Mouse (Mus musculus) hematopoietic stem cell, adult 5-6 weeks (primary cell): Measurements from ENCODE around the gene Gata2. TPM values are rescaled to one million over a fixed set of nuclear protein-coding genes. Genes with fewer than 3 reads are reported as not detected.
A peak's percentile ranks its signal among the peaks of the same experiment; 100 is the strongest.

Source experiments
- ATAC-seq, 2 experiments: fragments of 125-278 bp in 1 of 2; replicated peaks in 1 of 2; 2 replicates each; pipeline ENCODE4 v1.8.0; 2016 to 2017; ENCODE audit warnings: inconsistent platforms in 2 of 2, mild to moderate bottlenecking in 2 of 2, moderate number of reproducible peaks in 2 of 2, low read depth in 1 of 2, moderate TSS enrichment in 1 of 2; ENCODE audit not compliant: low FRiP score in 2 of 2, poor library complexity in 2 of 2, severe bottlenecking in 2 of 2, insufficient read depth in 1 of 2, low TSS enrichment in 1 of 2
- total RNA-seq: library from RNA; stranded (forward); fragments of 172-1452, 232-1000 nt; gene quantifications from 2 replicates; pipeline ENCODE4 v1.2.3, GENCODE M21; 2017

The Gata2 gene
- total RNA-seq, 1 experiment from 2014 or later: 28.9 TPM

DNA sequence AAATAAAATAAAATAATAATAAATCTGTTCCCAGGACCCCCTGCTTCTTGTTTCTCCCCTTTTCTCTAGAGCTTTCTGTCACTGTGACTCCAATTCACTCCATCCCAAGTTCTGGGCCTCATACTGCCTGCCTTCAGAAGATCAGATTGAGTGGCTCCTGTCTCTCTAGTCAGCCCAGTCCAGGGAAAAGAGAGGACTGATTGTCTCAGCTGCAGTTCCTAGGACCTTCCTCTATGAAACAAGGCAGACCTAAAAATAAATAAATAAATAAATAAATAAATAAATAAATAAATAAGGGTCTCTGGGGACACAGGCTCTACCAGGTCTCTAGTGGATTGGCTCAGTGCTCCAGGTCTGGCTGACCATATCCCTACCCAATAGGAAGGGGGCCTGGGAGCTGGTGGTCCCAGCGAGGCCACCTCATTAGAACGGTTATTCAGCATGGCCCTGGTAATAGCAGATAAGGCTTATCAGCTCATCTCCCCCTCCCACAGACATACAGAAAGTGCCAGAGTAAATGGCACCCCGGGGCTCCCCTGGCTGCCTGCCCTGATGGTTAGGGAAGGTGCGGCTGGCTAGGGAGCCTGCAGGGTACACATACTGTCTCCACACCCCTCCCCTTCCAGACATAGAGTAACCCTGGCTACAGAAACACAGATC lies 2.1 kb upstream of the Gata2 start:
- ATAC-seq: no peak

DNA sequence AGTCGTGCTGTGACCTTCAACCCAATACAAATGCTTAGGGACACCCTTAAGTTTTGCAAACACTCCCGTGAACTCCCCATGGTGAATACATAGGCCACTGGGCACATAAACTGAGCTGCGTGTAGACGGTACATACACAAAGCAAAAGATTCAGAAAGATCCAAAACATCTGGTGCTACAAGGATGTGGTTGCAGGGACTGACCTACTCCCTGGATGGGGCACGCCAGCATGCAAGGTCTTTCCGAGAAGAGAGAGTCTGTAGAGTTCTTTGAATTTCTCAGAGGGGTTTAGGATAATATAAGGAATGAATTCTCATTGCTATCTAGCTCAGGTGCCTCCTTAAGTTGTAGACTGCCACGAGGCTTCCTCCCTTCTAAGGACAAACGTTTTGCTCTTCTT lies 935 bp upstream of the Gata2 start:
- no peak for ATAC-seq

DNA sequence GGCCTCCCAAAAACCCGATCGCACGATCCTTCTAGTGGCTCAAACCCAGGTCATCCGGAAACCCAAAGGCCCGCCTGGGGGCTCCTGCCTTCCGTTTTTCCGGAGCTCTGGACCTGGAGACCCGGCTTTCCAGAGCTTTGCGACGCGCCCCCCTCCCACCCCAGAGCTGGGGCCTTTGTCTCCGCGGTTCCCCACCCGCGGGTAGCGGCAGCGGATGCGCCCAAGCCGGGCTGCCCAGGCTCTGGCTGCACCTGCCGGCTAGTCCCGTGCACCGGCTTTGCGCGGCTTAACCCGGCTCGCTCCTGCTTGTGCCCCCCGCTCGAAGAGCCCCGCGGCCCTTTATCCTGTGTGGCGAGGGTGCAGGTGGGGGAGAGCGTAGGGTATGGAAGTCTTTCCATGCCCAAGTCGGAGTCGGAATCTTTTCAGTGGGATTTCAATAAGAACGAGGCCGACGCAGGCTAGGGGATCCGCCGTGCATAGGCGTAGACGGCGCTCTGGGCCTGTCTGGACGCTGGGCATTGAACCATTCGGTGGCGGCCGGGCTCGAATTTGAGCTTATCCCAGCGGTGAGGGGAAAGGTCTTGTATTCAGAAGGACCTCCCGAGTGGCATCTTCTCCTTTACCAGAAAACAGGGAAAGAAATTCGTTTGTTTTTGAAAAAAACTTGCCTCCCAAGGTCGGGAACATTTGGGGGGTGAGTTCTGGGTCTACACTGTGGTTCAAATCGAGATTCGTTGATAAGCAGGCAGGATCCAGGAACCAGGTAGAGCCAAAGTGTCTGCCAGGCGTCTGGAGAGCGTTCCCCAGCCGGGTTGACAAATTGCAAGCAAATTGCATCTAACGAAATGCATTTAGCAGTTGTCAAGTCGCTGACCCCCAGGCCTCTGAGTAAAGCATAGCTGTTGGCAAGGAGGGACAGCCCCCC lies 624 bp downstream of the Gata2 start:
- ATAC-seq: no peak

DNA sequence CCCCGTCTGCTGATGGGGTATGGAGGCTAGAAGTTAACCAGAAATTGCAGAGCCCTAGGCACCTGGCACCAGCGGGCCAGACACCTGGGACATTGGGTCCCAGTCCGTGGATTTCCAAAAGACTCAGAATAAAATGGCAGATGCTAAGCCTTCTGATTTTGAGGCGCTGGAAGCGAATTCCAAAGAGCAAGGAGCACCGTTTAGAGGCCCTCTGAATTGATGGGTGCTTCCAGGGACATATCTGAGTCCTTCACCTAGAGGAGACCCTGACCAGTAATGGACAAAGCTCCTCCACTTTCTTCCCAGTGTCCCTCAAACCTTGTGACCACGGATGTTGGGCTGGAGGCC lies 1.3 kb downstream of the Gata2 start:
- no peak for ATAC-seq

DNA sequence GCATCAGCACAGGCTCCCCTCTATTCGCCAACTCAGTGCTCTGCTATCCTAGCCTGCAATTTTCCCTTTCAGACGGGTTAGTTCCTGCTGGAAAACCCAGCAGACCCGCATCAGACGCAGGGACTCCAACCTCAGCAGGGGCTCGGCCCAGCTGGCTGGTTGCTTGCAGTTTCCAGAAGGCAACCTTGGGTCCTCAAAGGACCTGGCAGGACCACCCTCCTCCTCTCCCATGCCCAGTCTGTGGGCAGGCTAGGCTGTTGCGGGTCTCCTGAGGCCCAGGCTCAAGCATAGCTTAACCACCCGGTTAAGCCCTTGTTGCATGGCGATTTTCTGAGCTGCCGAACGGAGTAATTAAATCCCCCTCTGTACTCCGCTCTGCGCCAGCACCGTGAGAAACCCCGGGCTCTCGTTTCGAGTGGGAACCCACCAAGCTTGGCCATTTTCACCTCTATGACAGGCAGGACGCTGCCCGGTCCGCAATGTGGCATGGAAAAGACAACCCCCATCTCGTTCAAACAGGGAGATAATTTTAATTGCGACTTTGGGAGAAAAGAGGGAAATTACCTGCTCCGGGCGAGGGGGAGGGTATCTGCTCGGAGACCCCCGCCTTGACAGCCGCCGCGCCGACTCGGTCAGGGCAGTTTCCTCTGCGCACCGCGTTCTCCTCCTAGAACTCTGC lies 2.5 kb downstream of the Gata2 start:
- no peak for ATAC-seq

DNA sequence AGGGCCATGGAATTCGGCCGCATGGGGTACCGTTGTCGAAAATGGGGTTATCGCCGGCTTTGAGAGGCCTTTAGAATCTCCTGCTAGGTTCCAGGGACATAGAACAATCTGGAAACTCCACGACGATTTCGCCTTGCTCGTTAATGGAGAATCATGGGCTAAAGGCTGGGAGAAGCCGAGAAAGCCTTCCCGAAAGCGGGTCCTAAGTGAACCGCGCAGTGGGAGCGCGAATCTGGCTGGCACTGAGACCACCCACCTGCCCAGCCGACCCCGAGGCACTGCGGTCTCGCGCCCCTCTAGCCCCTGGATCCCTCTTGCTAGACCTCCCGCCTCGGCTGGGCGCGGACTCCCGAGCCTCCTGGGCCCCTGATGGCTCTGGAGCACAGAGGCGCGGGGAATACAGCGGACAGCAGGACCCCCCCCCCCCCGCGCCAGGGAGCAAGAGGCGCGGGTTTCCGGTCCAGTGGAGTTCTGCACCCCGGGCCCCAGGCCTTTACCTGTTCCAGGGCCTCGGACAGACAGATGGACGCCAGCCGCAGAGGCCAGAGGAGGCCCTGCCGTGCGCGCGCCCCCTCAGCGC lies 3.1 kb downstream of the Gata2 start:
- no peak for ATAC-seq

DNA sequence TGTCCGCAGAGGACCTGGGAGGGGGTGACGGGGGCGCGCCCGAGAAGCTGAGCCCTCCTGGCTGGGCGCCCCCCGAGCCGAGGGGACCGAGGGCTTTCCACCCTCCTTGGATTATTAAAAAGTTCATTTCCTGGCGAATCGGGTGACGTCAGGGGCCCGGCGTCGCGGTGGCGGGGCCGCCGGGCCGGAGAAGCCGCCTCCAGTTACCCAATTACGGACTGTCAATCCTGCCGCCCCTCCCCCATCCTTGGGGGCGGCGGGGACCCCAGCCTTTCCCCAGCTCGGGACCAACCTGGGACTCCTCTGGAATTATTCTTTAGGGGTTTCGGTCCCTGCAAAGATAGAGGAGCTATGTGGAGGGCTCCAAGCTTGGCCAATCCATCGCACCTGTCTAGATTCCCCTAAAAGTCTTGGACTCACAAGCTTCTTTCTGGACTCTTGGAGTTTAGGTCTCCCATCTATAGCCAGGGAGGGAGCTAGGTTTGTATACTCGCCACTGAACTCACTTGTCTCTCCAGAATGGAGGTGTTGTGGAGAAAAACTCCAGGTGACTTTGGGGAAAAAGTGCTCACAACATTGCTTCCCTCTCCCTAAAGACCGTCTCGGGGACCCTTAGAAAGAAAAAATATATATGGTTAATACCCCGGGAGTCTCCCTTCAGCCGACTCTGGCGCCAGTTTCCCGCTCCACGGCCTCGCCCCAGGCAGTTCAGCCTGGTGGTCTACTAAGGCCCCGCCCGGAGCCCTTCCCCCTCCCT lies 3.8 kb downstream of the Gata2 start:
- no peak for ATAC-seq

DNA sequence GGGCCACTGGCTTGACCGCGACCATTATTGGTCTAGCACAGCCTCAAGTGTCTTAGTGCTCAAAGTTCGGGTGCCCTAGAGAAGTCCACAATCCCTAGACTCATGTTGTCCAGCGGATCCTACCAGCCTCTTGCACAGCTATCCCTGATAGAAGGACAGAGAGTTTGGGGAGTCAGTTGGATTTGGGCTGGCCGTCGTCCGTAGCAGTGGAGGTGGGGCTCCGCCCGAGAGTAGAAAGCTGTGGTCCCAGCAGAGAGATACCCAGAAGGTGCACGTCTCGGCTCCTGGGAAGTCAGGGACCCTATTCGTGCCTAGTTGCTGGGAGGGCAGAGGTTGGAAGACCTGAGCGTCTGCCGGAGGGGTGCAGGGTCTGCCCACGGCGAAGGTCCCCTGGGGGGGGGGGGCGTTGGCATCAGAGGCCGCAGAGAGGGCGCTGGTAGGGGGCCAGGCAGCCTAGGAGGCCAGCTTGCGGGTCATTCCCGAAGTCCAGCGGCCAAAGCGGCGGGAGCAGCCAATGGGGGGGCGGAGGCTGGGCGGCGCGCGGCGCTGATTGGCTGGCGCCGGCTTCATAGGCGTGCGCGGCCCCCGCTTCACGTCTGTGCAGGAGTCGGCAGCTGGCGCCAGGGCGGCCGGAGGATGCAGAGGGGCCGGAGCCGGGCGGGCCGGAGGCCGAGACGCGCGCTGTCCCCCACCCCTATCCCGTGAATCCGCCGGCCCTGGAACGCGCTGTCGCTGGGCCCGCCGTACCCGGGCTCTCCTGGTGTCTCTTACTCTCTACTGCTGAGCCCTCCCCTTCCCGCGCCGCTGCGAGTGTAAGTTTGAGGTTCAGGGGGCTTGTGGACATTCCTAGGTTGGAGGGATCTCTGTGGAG lies 4.6 kb downstream of the Gata2 start:
- peak in 1 of 2 experiments; percentile 6; a peak in 2 of 4 replicates for ATAC-seq

DNA sequence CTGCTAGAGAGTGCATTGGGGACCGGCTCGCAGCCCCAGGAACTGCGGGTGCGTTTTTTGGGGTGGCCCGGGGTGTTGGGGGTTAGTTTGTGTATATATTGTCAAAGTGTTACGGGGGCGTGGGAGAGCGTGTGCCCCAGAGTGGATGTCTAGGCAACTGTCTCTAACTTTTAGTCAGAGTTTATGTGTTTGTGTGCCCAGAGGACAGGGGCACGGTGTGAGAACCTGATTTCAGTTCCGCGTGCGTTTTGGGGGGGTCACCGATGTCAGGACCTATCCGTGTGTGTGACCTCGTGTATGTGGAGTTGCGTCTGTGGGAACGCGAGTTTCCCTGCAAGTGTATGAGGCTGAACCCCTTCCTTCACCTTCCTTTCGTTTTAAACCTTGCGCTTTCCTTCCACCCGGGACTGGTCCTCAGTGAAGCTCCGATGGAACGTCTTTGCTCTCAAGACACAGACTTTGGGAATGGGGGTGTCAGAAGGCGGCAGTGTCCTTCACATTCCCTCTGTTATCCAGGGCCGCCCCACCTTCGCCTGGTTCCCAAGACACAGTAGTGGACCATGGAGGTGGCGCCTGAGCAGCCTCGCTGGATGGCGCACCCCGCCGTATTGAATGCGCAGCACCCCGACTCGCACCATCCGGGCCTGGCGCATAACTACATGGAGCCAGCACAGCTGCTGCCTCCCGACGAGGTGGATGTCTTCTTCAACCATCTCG lies 5.5 kb downstream of the Gata2 start:
- ATAC-seq: no peak

DNA sequence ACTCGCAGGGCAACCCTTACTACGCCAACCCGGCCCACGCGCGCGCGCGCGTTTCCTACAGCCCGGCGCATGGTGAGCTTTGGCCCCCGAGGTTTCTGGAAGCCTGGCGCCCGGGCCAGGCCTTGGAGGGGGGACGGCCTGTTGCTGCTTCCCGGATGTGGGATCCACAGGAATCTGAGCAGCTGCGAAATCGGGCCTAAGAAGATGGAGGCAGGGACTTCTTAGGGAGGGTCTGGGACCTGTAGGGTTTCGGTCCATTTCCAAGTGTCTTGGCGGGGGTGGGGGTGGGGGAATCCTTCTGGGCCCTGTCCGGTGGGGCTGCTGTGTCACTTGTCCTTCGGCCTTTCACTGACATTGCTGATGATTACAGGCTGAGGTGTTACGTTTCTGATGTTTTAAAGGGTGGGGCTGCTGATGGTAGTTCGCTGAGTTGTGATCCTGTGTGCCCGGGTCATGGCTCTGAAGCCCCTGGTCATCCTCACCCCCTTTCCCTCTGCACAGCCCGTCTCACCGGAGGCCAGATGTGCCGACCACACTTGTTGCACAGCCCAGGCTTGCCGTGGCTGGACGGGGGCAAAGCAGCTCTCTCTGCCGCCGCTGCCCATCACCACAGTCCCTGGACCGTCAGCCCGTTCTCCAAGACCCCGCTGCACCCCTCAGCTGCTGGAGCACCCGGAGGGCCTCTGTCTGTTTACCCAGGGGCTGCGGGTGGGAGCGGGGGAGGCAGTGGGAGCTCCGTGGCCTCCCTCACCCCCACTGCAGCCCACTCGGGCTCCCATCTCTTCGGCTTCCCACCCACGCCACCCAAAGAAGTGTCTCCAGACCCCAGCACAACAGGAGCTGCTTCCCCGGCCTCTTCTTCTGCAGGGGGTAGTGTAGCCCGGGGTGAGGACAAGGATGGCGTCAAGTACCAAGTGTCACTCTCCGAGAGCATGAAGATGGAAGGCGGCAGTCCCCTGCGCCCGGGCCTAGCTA lies 6.3 kb downstream of the Gata2 start:
- no peak for ATAC-seq

DNA sequence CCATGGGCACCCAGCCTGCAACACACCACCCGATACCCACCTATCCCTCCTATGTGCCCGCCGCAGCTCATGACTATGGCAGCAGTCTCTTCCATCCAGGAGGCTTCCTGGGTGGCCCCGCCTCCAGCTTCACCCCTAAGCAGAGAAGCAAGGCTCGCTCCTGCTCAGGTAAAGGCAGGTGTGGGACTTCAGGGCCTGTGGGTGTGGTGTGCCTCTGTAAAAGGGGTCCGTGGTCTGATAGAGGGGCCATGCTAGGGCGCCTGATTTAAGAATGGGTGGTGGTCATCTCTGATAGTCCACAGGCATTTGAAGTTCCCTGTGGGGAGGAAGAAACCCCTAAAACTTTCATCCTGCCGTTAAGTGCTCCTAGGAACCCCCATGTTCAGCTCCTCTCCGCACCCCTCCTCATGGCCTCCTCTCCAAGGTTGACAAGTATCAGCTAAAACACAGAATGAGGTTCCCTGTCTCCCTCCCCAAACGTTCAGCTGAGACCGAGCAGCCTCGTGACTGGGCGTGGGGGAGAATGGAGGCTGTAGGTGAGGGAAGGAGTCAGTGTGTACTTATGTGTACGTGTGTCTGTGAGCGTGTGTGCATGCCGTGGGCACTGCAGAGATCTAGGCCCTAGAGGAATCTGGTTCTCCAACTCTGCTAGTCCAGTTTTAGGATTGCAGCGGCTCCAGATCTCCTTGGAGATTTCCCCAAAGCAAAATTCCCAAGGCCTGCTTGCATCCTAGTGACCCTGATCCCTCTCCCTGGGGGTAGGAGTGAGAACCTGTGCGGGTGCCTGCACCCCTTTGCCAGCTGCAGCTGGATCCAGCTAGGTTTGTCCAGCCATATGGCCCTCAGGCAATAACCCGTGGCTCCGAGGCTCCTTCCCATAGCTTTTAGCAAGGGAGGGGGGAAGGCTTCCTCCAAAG lies 7.3 kb downstream of the Gata2 start:
- no peak for ATAC-seq

DNA sequence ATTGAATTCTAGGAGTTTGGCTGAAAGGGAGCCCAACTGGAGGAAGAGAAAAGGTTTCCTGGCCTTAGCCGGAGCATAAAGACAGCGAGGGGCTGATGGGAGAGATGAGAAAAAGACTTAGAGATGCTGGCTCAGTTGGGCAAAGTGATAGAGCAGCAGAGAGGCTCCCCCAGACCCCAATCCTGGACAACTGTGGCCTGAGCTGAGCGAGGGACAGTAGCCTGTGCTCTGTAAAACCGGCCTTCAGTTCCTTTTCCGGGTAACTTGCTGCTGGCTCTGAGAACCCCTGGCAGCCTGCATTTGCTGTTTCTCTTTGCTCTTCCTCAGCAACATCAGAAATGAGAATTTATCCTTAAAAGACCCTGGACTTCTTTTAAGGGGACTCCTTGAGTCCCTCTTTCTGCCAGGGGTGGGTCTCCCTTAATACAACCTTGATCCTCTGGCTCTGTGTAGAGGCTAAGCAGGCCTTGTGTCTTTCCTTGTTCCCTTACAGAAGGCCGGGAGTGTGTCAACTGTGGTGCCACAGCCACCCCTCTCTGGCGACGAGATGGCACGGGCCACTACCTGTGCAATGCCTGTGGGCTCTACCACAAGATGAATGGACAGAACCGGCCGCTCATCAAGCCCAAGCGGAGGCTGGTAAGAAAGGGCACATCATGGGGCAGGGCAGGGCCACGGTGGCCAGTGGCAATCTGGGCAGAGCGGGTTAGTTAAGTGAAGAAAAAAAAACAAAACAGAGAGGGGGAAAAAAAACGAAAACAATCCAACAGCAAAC lies 8.4 kb downstream of the Gata2 start:
- no peak for ATAC-seq

DNA sequence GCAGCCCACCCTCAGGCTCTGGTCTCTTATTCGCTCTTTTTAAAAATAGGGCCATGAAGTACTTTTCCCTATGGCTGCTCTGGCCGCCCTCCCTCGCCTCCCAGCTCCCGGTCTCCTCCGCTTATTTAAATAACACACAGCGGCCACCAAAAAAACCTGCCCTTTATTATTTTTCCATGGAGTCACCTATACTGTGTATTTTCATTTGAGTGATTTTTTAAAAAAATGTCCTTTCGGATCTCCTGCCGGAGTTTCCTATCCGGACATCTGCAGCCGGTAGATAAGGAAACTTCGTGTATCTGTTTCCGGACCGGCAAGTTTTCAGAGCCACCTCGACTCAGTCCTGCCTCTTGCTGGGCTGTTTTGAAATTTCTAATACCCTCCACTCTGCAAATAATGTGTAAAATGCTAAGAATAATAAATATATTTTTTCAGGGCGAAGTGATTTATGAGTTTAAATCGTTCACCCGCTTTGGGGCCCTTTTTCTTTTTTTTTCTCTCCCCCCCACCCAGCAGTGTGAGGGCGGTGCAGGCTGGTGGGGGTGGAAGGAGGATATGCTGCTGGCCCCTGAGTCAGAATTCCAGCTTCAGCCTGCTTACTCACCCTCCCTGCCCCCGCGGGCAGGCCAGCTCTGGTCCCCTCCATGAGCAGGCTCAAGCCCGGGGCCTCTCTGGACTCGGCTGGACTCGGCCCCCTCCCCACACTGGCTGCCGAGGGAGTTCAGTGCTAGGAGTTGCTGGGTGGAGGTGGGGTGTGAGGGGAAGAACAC lies 9.4 kb downstream of the Gata2 start:
- ATAC-seq: peak; percentile 67 to 80
